8 mouse cellular contexts compared by ENCODE assay signal in the genomic region with DNA sequence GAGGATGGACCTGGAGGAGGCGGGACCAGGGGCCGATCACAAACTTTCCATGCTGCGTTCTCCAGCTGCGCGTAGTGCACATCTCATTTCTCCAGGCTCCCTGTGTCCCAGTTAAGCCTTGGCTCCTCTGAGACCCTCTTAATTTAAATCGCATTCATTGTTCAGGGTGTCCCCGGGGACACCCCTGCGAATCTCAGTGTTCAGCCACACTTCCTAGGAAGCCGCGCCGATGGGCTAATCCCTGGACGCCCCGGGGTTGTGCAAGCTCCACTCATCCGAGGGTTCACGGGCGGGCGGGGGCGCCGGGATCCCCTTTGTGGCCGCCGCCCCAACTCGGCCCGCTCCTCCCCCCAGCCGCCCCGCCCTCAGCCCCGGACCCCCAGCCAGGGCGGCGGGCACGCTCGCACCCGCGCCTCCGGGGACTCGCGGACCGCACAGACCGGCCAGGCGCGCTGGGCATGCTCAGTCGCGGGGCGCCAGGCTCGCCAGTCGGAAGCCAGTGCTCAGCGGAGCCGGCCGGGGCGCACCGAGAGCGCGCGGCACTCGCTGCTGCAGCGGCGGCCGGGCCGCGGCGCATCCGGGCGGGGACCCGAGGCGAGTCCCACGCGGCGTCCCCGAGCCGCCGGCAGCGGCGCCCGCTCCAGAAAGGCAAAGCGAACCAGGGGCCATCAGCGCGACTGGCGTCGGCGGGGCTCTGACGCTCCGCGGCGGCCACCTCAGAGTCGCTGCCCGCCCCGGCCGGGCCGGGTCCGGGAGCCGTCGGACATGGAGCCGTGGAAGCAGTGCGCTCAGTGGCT. TPM values are rescaled to one million over a fixed set of nuclear protein-coding genes. Genes with fewer than 3 reads are reported as not detected.
DNase-seq lines count a peak whose midpoint lies in the region; ATAC-seq and TF ChIP-seq lines count a peak whose summit lies in the region.

A gene (plus strand): TSS at position 380 of the 797 bp plus-strand sequence.

- peaks cover 11% of the 10 kb centered on the region; the same call in 1 of the 2 replicates for H3K4me1 ChIP-seq in embryonic facial prominence, embryonic 15.5 days
- H3K4me1 ChIP-seq in heart, embryonic 12.5 days (replicated peaks) = peaks cover 2% of the 10 kb centered on the region; the same call in 1 of the 2 replicates
- peaks cover 13% of the 10 kb centered on the region; the same call in 1 of the 2 replicates for H3K4me1 ChIP-seq in kidney, embryonic 16.5 days (ENCODE audit: insufficient read depth, low read length)
- peaks cover 0 to 3% of the 10 kb centered on the region in 2 experiments; a peak in 1 of 4 replicates for H3K4me1 ChIP-seq in liver, embryonic 14.5 days (replicated peaks; ENCODE audit: control insufficient read depth in 2 of 2, insufficient read depth in 2 of 2, low read length in 1 of 2)

- no peak for TF ChIP-seq CTCF in liver, embryonic 14.5 days (IDR thresholded peaks at IDR 0.05; ENCODE audit: low read depth)

- peak within 1 kb of the TSS; percentile 91 for H3K4me2 ChIP-seq in embryonic facial prominence, embryonic 15.5 days (replicated peaks)
- peak within 1 kb of the TSS; percentile 79 for H3K4me2 ChIP-seq in heart, embryonic 12.5 days
- peak within 1 kb of the TSS; percentile 90 for H3K4me2 ChIP-seq in kidney, embryonic 16.5 days (replicated peaks; ENCODE audit: low read depth, low read length)
- peak within 1 kb of the TSS; percentile 69 for H3K4me2 ChIP-seq in liver, embryonic 14.5 days (ENCODE audit: low read depth)

- peak within 1 kb of the TSS; percentile 54 for H3K9ac ChIP-seq in embryonic facial prominence, embryonic 15.5 days
- peak within 1 kb of the TSS; percentile 83 for H3K9ac ChIP-seq in heart, embryonic 12.5 days
- H3K9ac ChIP-seq in kidney, embryonic 16.5 days (replicated peaks; ENCODE audit: low read length) = peak within 1 kb of the TSS; percentile 75
- H3K9ac ChIP-seq in liver, embryonic 14.5 days (replicated peaks) = no peak within 1 kb of the TSS

- TF ChIP-seq EP300 in liver, embryonic 14.5 days (IDR thresholded peaks at IDR 0.05; ENCODE audit: low read depth) = no peak

- peak; percentile 3 to 36 for DNase-seq in cerebellum, adult 18-20 months
- no peak for DNase-seq in cerebellum, adult 8-10 months
- DNase-seq in liver, embryonic 14.5 days (ENCODE audit: low read depth in 3 of 3, low spot score in 3 of 3) = no peak
- DNase-seq in natural killer cell, adult 2 months (ENCODE audit: low spot score in 2 of 2) = peak; percentile 32 to 41
- DNase-seq in splenic B cell, adult 2 months (ENCODE audit: low read depth, low spot score) = peak; percentile 61

- no peaks in the 10 kb centered on the region for H3K27me3 ChIP-seq in embryonic facial prominence, embryonic 15.5 days
- no peaks in the 10 kb centered on the region for H3K27me3 ChIP-seq in heart, embryonic 12.5 days (replicated peaks)
- peaks cover 5% of the 10 kb centered on the region; the same call in 1 of the 2 replicates for H3K27me3 ChIP-seq in kidney, embryonic 16.5 days (ENCODE audit: insufficient read depth, low read length)
- peaks cover 28% of the 10 kb centered on the region for H3K27me3 ChIP-seq in liver, embryonic 14.5 days (ENCODE audit: control insufficient read depth, insufficient read depth, low read length)
- H3K27me3 ChIP-seq in splenic B cell, adult 2 months (ENCODE audit: control insufficient read depth, insufficient read depth, low read length, poor library complexity, severe bottlenecking) = no peaks in the 10 kb centered on the region

- peak; percentile 79 for ATAC-seq in embryonic facial prominence, embryonic 15.5 days (ENCODE audit: insufficient number of reproducible peaks, low FRiP score, low TSS enrichment, low read depth)
- ATAC-seq in heart, embryonic 12.5 days (ENCODE audit: insufficient number of reproducible peaks, low FRiP score) = peak; percentile 88
- ATAC-seq in kidney, embryonic 16.5 days (ENCODE audit: low FRiP score, low TSS enrichment) = peak; percentile 94
- ATAC-seq in liver, embryonic 14.5 days (ENCODE audit: insufficient read depth) = peak; percentile 63

- H3K9me3 ChIP-seq in embryonic facial prominence, embryonic 15.5 days (replicated peaks) = no peaks in the 10 kb centered on the region
- H3K9me3 ChIP-seq in heart, embryonic 12.5 days (replicated peaks) = no peaks in the 10 kb centered on the region
- no peaks in the 10 kb centered on the region for H3K9me3 ChIP-seq in kidney, embryonic 16.5 days (ENCODE audit: low read length)
- H3K9me3 ChIP-seq in liver, embryonic 14.5 days (ENCODE audit: control insufficient read depth, low read length) = no peaks in the 10 kb centered on the region

- under 1% methylated on average over 77 of the region's 92 CpGs for WGBS in embryonic facial prominence, embryonic 15.5 days
- under 1% methylated on average over 90 of the region's 92 CpGs for WGBS in heart, embryonic 12.5 days
- WGBS in kidney, embryonic 16.5 days = under 1% methylated on average over 67 of the region's 92 CpGs
- WGBS in liver, embryonic 14.5 days (ENCODE audit: insufficient replicate concordance) = under 1% methylated on average over 62 of the region's 92 CpGs

- H3K36me3 ChIP-seq in embryonic facial prominence, embryonic 15.5 days = no peaks in the 10 kb centered on the region
- H3K36me3 ChIP-seq in heart, embryonic 12.5 days = no peaks in the 10 kb centered on the region
- no peaks in the 10 kb centered on the region for H3K36me3 ChIP-seq in kidney, embryonic 16.5 days (ENCODE audit: insufficient read depth, low read length)
- H3K36me3 ChIP-seq in liver, embryonic 14.5 days (replicated peaks; ENCODE audit: control insufficient read depth, insufficient read depth, low read depth) = no peaks in the 10 kb centered on the region
- H3K36me3 ChIP-seq in splenic B cell, adult 2 months (ENCODE audit: control insufficient read depth, insufficient read depth, low read length, poor library complexity, severe bottlenecking) = no peaks in the 10 kb centered on the region

- H3K4me3 ChIP-seq in embryonic facial prominence, embryonic 15.5 days (replicated peaks) = peak within 1 kb of the TSS; percentile 61
- H3K4me3 ChIP-seq in heart, embryonic 12.5 days = peak within 1 kb of the TSS; percentile 75
- peak within 1 kb of the TSS; percentile 67 for H3K4me3 ChIP-seq in kidney, embryonic 16.5 days (ENCODE audit: low read length)
- H3K4me3 ChIP-seq in liver, embryonic 14.5 days (ENCODE audit: insufficient read depth in 1 of 2, low read depth in 2 of 2, low read length in 2 of 2) = peak within 1 kb of the TSS; percentile 50 to 53

- peak within 1 kb of the TSS; percentile 81 for H3K27ac ChIP-seq in embryonic facial prominence, embryonic 15.5 days (replicated peaks)
- peak within 1 kb of the TSS; percentile 80 for H3K27ac ChIP-seq in heart, embryonic 12.5 days (ENCODE audit: poor library complexity, severe bottlenecking)
- peak within 1 kb of the TSS; percentile 80 for H3K27ac ChIP-seq in kidney, embryonic 16.5 days (ENCODE audit: low read length)
- no peak within 1 kb of the TSS for H3K27ac ChIP-seq in liver, embryonic 14.5 days

RNA-seq across cellular contexts. Expression of the gene that starts here (rescaled TPM):
- 24.1 and 27.7 TPM in 2 replicates for polyA plus RNA-seq in embryonic facial prominence, embryonic 15.5 days (2015; fragmentation: Nextera tagmentation; extraction: Ambion mirVana)
- 9.9 and 10.1 TPM in 2 replicates for polyA plus RNA-seq in heart, embryonic 12.5 days (2016; fragmentation: Nextera tagmentation; extraction: Ambion mirVana)
- 23.7 and 27.7 TPM in 2 replicates for polyA plus RNA-seq in kidney, embryonic 16.5 days (2015; fragmentation: Nextera tagmentation; extraction: Ambion mirVana)
- polyA plus RNA-seq in liver, embryonic 14.5 days (2012; rRNA removed) = 0.61 and 1.2 TPM in 2 replicates
- 2.5 and 2.8 TPM in 2 replicates for polyA plus RNA-seq in liver, embryonic 14.5 days (2014; fragmentation: Nextera tagmentation; extraction: Ambion mirVana)

Comparison
In these comparisons a context has a peak if more than half of its experiments do, and no peak if none do; other contexts are left out.
1. DNase-seq: peak in cerebellum, adult 18-20 months (2 of 2), natural killer cell, adult 2 months (2 of 2) and splenic B cell, adult 2 months (single experiment); none in cerebellum, adult 8-10 months (single experiment) and liver, embryonic 14.5 days (0 of 3).
2. Peak in every context shown above with its lines, with median percentiles within 50 percentile points of each other: ATAC-seq, H3K4me2 ChIP-seq and H3K4me3 ChIP-seq.